8 mouse cellular contexts compared by ENCODE assay signal in genomic region chr7:143013420-143014178, GRCm38 (mm10). TPM values are rescaled to one million over a fixed set of nuclear protein-coding genes. Genes with fewer than 3 reads are reported as not detected.
A peak's percentile ranks its signal among the peaks of the same experiment; 100 is the strongest.
DNase-seq lines count a peak whose midpoint lies in the region; ATAC-seq and TF ChIP-seq lines count a peak whose summit lies in the region.

No protein-coding gene starts in this region.

- H3K9ac ChIP-seq in hindbrain, embryonic 13.5 days: no peak overlapping the region
- no peak overlapping the region for H3K9ac ChIP-seq in hindbrain, embryonic 14.5 days
- H3K9ac ChIP-seq in ES-Bruce4 (ENCODE audit: low read depth, poor library complexity, severe bottlenecking): no peak overlapping the region
- H3K9ac ChIP-seq in stomach, postnatal 0 days (ENCODE audit: low read length): 0 out of 2 replicates have a peak overlapping the region, but pooled peaks have one; percentile 27

- H3K4me1 ChIP-seq in hindbrain, embryonic 13.5 days (replicated peaks): peaks cover 50% of the 10 kb centered on the region
- H3K4me1 ChIP-seq in hindbrain, embryonic 14.5 days (replicated peaks; ENCODE audit: control insufficient read depth, insufficient read depth, low read length): peaks cover 26% of the 10 kb centered on the region
- H3K4me1 ChIP-seq in ES-Bruce4 (ENCODE audit: control insufficient read depth, insufficient read depth, low read length): peaks cover 35% of the 10 kb centered on the region
- peaks cover 76% of the 10 kb centered on the region for H3K4me1 ChIP-seq in heart, embryonic 10.5 days
- peaks cover 50% of the 10 kb centered on the region for H3K4me1 ChIP-seq in limb, embryonic 10.5 days
- peaks cover 28% of the 10 kb centered on the region for H3K4me1 ChIP-seq in stomach, postnatal 0 days (replicated peaks; ENCODE audit: control insufficient read depth, insufficient read depth)

- no peak for DNase-seq in hindbrain, embryonic 14.5 days (ENCODE audit: low spot score)
- peak; percentile 75 for DNase-seq in cerebellum, adult 11-12 months
- no peak for DNase-seq in heart, embryonic 10.5 days (ENCODE audit: low spot score)
- DNase-seq in limb, embryonic 10.5 days (ENCODE audit: low spot score): no peak
- peak; percentile 61 for DNase-seq in stomach, postnatal 0 days (ENCODE audit: low spot score)

- no peak for TF ChIP-seq CTCF in ES-Bruce4 (IDR thresholded peaks at IDR 0.05; ENCODE audit: low read depth, low read length)
- no peak for TF ChIP-seq CTCF in stomach, postnatal 0 days (IDR thresholded peaks at IDR 0.05; ENCODE audit: low read depth)

- no peak overlapping the region for H3K4me3 ChIP-seq in hindbrain, embryonic 13.5 days
- no peak overlapping the region for H3K4me3 ChIP-seq in hindbrain, embryonic 14.5 days (replicated peaks; ENCODE audit: low read length)
- H3K4me3 ChIP-seq in ES-Bruce4 (ENCODE audit: low read depth, low read length): no peak overlapping the region
- H3K4me3 ChIP-seq in heart, embryonic 10.5 days: no peak overlapping the region
- no peak overlapping the region for H3K4me3 ChIP-seq in limb, embryonic 10.5 days
- H3K4me3 ChIP-seq in stomach, postnatal 0 days (ENCODE audit: low read depth, low read length): no peak overlapping the region

- H3K9me3 ChIP-seq in hindbrain, embryonic 13.5 days: no peaks in the 10 kb centered on the region
- no peaks in the 10 kb centered on the region for H3K9me3 ChIP-seq in hindbrain, embryonic 14.5 days (ENCODE audit: control insufficient read depth, low read length)
- H3K9me3 ChIP-seq in ES-Bruce4 (replicated peaks; ENCODE audit: control insufficient read depth, insufficient read depth, low read length, poor library complexity, severe bottlenecking): no peaks in the 10 kb centered on the region
- no peaks in the 10 kb centered on the region for H3K9me3 ChIP-seq in heart, embryonic 10.5 days
- H3K9me3 ChIP-seq in limb, embryonic 10.5 days (replicated peaks): no peaks in the 10 kb centered on the region
- no peaks in the 10 kb centered on the region for H3K9me3 ChIP-seq in stomach, postnatal 0 days (ENCODE audit: control insufficient read depth, low read length)

- no peak for ATAC-seq in hindbrain, embryonic 13.5 days (ENCODE audit: low FRiP score)
- no peak for ATAC-seq in hindbrain, embryonic 14.5 days (ENCODE audit: low FRiP score)
- ATAC-seq in stomach, postnatal 0 days (ENCODE audit: low FRiP score, low TSS enrichment): peak; percentile 57; the same call in 1 of the 2 replicates
- ATAC-seq in inflammation-experienced regulatory T-cells, adult 6 months: no peak

- 0 out of 2 replicates have a peak, but pooled peaks cover 4% of the 10 kb centered on the region for H3K27me3 ChIP-seq in hindbrain, embryonic 13.5 days
- no peaks in the 10 kb centered on the region for H3K27me3 ChIP-seq in hindbrain, embryonic 14.5 days (ENCODE audit: control insufficient read depth, insufficient read depth, low read length)
- no peaks in the 10 kb centered on the region for H3K27me3 ChIP-seq in ES-Bruce4 (ENCODE audit: control insufficient read depth, insufficient read depth, low read length, poor library complexity, severe bottlenecking)
- no peaks in the 10 kb centered on the region for H3K27me3 ChIP-seq in heart, embryonic 10.5 days (ENCODE audit: insufficient read depth, poor library complexity, severe bottlenecking)
- H3K27me3 ChIP-seq in limb, embryonic 10.5 days (ENCODE audit: low read depth, poor library complexity, severe bottlenecking): no peaks in the 10 kb centered on the region
- no peaks in the 10 kb centered on the region for H3K27me3 ChIP-seq in stomach, postnatal 0 days (ENCODE audit: control insufficient read depth, insufficient read depth, low read length)

- peak; percentile 89 for TF ChIP-seq EP300 in ES-Bruce4 (IDR thresholded peaks at IDR 0.05; ENCODE audit: insufficient read depth, low read depth, low read length)
- no peak for TF ChIP-seq EP300 in stomach, postnatal 0 days (optimal IDR thresholded peaks at IDR 0.05)

- TF ChIP-seq POLR2A in ES-Bruce4 (IDR thresholded peaks at IDR 0.05; ENCODE audit: insufficient read depth, low read length): no peak

- no peaks in the 10 kb centered on the region for H3K36me3 ChIP-seq in hindbrain, embryonic 13.5 days
- no peaks in the 10 kb centered on the region for H3K36me3 ChIP-seq in hindbrain, embryonic 14.5 days (replicated peaks; ENCODE audit: control insufficient read depth, insufficient read depth)
- H3K36me3 ChIP-seq in ES-Bruce4 (ENCODE audit: control insufficient read depth, insufficient read depth, low read length, poor library complexity, severe bottlenecking): no peaks in the 10 kb centered on the region
- no peaks in the 10 kb centered on the region for H3K36me3 ChIP-seq in heart, embryonic 10.5 days
- no peaks in the 10 kb centered on the region for H3K36me3 ChIP-seq in limb, embryonic 10.5 days
- no peaks in the 10 kb centered on the region for H3K36me3 ChIP-seq in stomach, postnatal 0 days (ENCODE audit: control insufficient read depth, insufficient read depth, low read length)

- WGBS in hindbrain, embryonic 13.5 days: 68% methylated on average over 8 of the region's 8 CpGs
- WGBS in hindbrain, embryonic 14.5 days: 63% methylated on average over 8 of the region's 8 CpGs
- 73% methylated on average over 8 of the region's 8 CpGs for WGBS in heart, embryonic 10.5 days
- 82% methylated on average over 8 of the region's 8 CpGs for WGBS in limb, embryonic 10.5 days
- WGBS in stomach, postnatal 0 days: 44% methylated on average over 8 of the region's 8 CpGs

- H3K27ac ChIP-seq in hindbrain, embryonic 13.5 days: peak overlapping the region; percentile 55
- no peak overlapping the region for H3K27ac ChIP-seq in hindbrain, embryonic 14.5 days
- peak overlapping the region; percentile 60 for H3K27ac ChIP-seq in ES-Bruce4 (ENCODE audit: insufficient read depth, low read length)
- H3K27ac ChIP-seq in heart, embryonic 10.5 days: peak overlapping the region; percentile 43; the same call in 1 of the 2 replicates
- peak overlapping the region; percentile 39; the same call in 1 of the 2 replicates for H3K27ac ChIP-seq in limb, embryonic 10.5 days
- H3K27ac ChIP-seq in stomach, postnatal 0 days (replicated peaks): peak overlapping the region; percentile 46

- no peak overlapping the region for H3K4me2 ChIP-seq in hindbrain, embryonic 13.5 days
- H3K4me2 ChIP-seq in hindbrain, embryonic 14.5 days (replicated peaks): no peak overlapping the region
- H3K4me2 ChIP-seq in stomach, postnatal 0 days (replicated peaks; ENCODE audit: low read depth): no peak overlapping the region

RNA-seq across cellular contexts. Expression of gene Tspan32, which starts 8.8 kb away (rescaled TPM):
- polyA plus RNA-seq in hindbrain, embryonic 13.5 days (2015; fragmentation: Nextera tagmentation; extraction: Ambion mirVana): 0.65 and 1.2 TPM in 2 replicates
- polyA plus RNA-seq in hindbrain, embryonic 14.5 days (2014; fragmentation: Nextera tagmentation; extraction: Ambion mirVana): 0.43 and 0.82 TPM in 2 replicates
- not detected in 2 replicates for polyA plus RNA-seq in ES-Bruce4 (2011; ENCODE audit: insufficient read depth, insufficient read length, low read depth, missing spikeins)
- polyA plus RNA-seq in heart, embryonic 10.5 days (2016; fragmentation: Nextera tagmentation; extraction: Ambion mirVana): 19.3 and 21.1 TPM in 2 replicates
- 5.5 TPM in 2 replicates for polyA plus RNA-seq in limb, embryonic 10.5 days (2016; fragmentation: Nextera tagmentation; extraction: Ambion mirVana)
- polyA plus RNA-seq in stomach, postnatal 0 days (2015; fragmentation: Nextera tagmentation; extraction: Ambion mirVana): 0.61 and 0.98 TPM in 2 replicates
- 100 to 1,000 TPM; 280 to 663 (median 591) TPM for polyA plus RNA-seq in inflammation-experienced regulatory T-cells, adult 6 months (2017; shearing (Covaris generic))

RNA-seq across cellular contexts. Expression of gene Cd81, which starts 38.9 kb away (rescaled TPM):
- 322 and 332 TPM in 2 replicates for polyA plus RNA-seq in hindbrain, embryonic 13.5 days (2015; fragmentation: Nextera tagmentation; extraction: Ambion mirVana)
- 455 and 483 TPM in 2 replicates for polyA plus RNA-seq in hindbrain, embryonic 14.5 days (2014; fragmentation: Nextera tagmentation; extraction: Ambion mirVana)
- polyA plus RNA-seq in ES-Bruce4 (2011; ENCODE audit: insufficient read depth, insufficient read length, low read depth, missing spikeins): 392 and 406 TPM in 2 replicates
- polyA plus RNA-seq in heart, embryonic 10.5 days (2016; fragmentation: Nextera tagmentation; extraction: Ambion mirVana): 472 and 583 TPM in 2 replicates
- polyA plus RNA-seq in limb, embryonic 10.5 days (2016; fragmentation: Nextera tagmentation; extraction: Ambion mirVana): 267 and 310 TPM in 2 replicates
- polyA plus RNA-seq in stomach, postnatal 0 days (2015; fragmentation: Nextera tagmentation; extraction: Ambion mirVana): 372 and 381 TPM in 2 replicates
- 100 to 1,000 TPM; 237 to 292 (median 262) TPM for polyA plus RNA-seq in inflammation-experienced regulatory T-cells, adult 6 months (2017; shearing (Covaris generic))

RNA-seq across cellular contexts. Expression of gene Ascl2, which starts 44.5 kb away (rescaled TPM):
- polyA plus RNA-seq in hindbrain, embryonic 13.5 days (2015; fragmentation: Nextera tagmentation; extraction: Ambion mirVana): 0.44 and 0.48 TPM in 2 replicates
- 0.39 and 0.51 TPM in 2 replicates for polyA plus RNA-seq in hindbrain, embryonic 14.5 days (2014; fragmentation: Nextera tagmentation; extraction: Ambion mirVana)
- 1.9 and 2.2 TPM in 2 replicates for polyA plus RNA-seq in ES-Bruce4 (2011; ENCODE audit: insufficient read depth, insufficient read length, low read depth, missing spikeins)
- 1.1 and 1.2 TPM in 2 replicates for polyA plus RNA-seq in heart, embryonic 10.5 days (2016; fragmentation: Nextera tagmentation; extraction: Ambion mirVana)
- polyA plus RNA-seq in limb, embryonic 10.5 days (2016; fragmentation: Nextera tagmentation; extraction: Ambion mirVana): 0.26 and 0.40 TPM in 2 replicates
- 4.3 and 4.5 TPM in 2 replicates for polyA plus RNA-seq in stomach, postnatal 0 days (2015; fragmentation: Nextera tagmentation; extraction: Ambion mirVana)
- polyA plus RNA-seq in inflammation-experienced regulatory T-cells, adult 6 months (2017; shearing (Covaris generic)): 1 to 10 TPM in 2 of 3 experiments, not detected in 1; 1.9 to 5.4 TPM

RNA-seq across cellular contexts. Expression of gene Tssc4, which starts 55.5 kb away (rescaled TPM):
- polyA plus RNA-seq in hindbrain, embryonic 13.5 days (2015; fragmentation: Nextera tagmentation; extraction: Ambion mirVana): 90.8 and 99.3 TPM in 2 replicates
- polyA plus RNA-seq in hindbrain, embryonic 14.5 days (2014; fragmentation: Nextera tagmentation; extraction: Ambion mirVana): 56.8 and 62.8 TPM in 2 replicates
- polyA plus RNA-seq in ES-Bruce4 (2011; ENCODE audit: insufficient read depth, insufficient read length, low read depth, missing spikeins): 18.2 and 21.0 TPM in 2 replicates
- 78.0 and 99.5 TPM in 2 replicates for polyA plus RNA-seq in heart, embryonic 10.5 days (2016; fragmentation: Nextera tagmentation; extraction: Ambion mirVana)
- polyA plus RNA-seq in limb, embryonic 10.5 days (2016; fragmentation: Nextera tagmentation; extraction: Ambion mirVana): 145 and 157 TPM in 2 replicates
- 44.7 and 46.9 TPM in 2 replicates for polyA plus RNA-seq in stomach, postnatal 0 days (2015; fragmentation: Nextera tagmentation; extraction: Ambion mirVana)
- polyA plus RNA-seq in inflammation-experienced regulatory T-cells, adult 6 months (2017; shearing (Covaris generic)): 10 to 100 TPM; 35.5 to 40.4 (median 37.4) TPM

Comparison
In these comparisons a context has a peak if more than half of its experiments do, and no peak if none do; other contexts are left out.
1. DNase-seq: peak in cerebellum, adult 11-12 months (single experiment) and stomach, postnatal 0 days (single experiment); none in hindbrain, embryonic 14.5 days (single experiment), heart, embryonic 10.5 days (single experiment) and limb, embryonic 10.5 days (single experiment).
2. RNA of gene Tspan32, which starts 8.8 kb away (polyA plus RNA-seq): 280 to 663 TPM in inflammation-experienced regulatory T-cells, adult 6 months; 19.3 to 21.1 TPM in heart, embryonic 10.5 days, 5.5 TPM in limb, embryonic 10.5 days, 0.65 to 1.2 TPM in hindbrain, embryonic 13.5 days, 0.43 to 0.82 TPM in hindbrain, embryonic 14.5 days, 0.61 to 0.98 TPM in stomach, postnatal 0 days and not detected in ES-Bruce4; every median in the first group is over 10 times any median in the second.